Mouse (Mus musculus) hindbrain, embryonic 12.5 days (tissue): ENCODE results near the gene Fads3. TPM values are rescaled to one million over a fixed set of nuclear protein-coding genes. Genes with fewer than 3 reads are reported as not detected.
A peak's percentile ranks its signal among the peaks of the same experiment; 100 is the strongest.

Experiments used
- ATAC-seq: fragments of 200-750 bp; cut with Nextera tagmentation; 2 replicates; pipeline ENCODE4 v1.8.0; 2017; ENCODE audit warnings: moderate TSS enrichment; ENCODE audit not compliant: low FRiP score
- H3K27ac ChIP-seq: fragments of 300-500 bp; sonication (generic); 2 replicates; pipeline ENCODE4 v1.5.1; 2016; ENCODE audit warnings: mild to moderate bottlenecking
- H3K27me3 ChIP-seq: fragments of 300-500 bp; sonication (generic); 2 replicates; pipeline ENCODE4 v1.6.1; 2016; ENCODE audit warnings: mild to moderate bottlenecking
- H3K36me3 ChIP-seq: fragments of 300-500 bp; sonication (generic); 2 replicates; pipeline ENCODE4 v1.6.1; 2016; ENCODE audit warnings: mild to moderate bottlenecking
- H3K4me1 ChIP-seq: fragments of 300-500 bp; sonication (generic); 2 replicates; pipeline ENCODE4 v1.6.1; 2016
- H3K4me2 ChIP-seq: fragments of 300-500 bp; sonication (generic); replicated peaks from 2 replicates; pipeline ENCODE4 v1.6.1; 2016; ENCODE audit warnings: mild to moderate bottlenecking
- H3K4me3 ChIP-seq: fragments of 300-500 bp; sonication (generic); 2 replicates; pipeline ENCODE4 v1.5.1; 2016; ENCODE audit warnings: mild to moderate bottlenecking
- H3K9ac ChIP-seq: fragments of 300-500 bp; sonication (generic); 2 replicates; pipeline ENCODE4 v1.6.1; 2016; ENCODE audit warnings: mild to moderate bottlenecking, moderate library complexity
- H3K9me3 ChIP-seq: fragments of 300-500 bp; sonication (generic); replicated peaks from 2 replicates; pipeline ENCODE4 v1.6.1; 2016; ENCODE audit warnings: mild to moderate bottlenecking
- WGBS: fragments of 180-500 bp; shearing (Covaris S2); methylation state at CpG from one replicate; pipeline ENCODE4 v1.1.7; 2016; 5-methylcytosine and 5-hydroxymethylcytosine counted together
- polyA plus RNA-seq: library from polyadenylated mRNA; unstranded; fragments of >200 nt; fragmentation: Nextera tagmentation; extraction: Ambion mirVana; gene quantifications from 2 replicates; pipeline ENCODE4 v1.2.1, GENCODE M21; 2016

Fads3 gene
- polyA plus RNA-seq, 1 experiment from 2014 or later: 13.1 TPM

DNA sequence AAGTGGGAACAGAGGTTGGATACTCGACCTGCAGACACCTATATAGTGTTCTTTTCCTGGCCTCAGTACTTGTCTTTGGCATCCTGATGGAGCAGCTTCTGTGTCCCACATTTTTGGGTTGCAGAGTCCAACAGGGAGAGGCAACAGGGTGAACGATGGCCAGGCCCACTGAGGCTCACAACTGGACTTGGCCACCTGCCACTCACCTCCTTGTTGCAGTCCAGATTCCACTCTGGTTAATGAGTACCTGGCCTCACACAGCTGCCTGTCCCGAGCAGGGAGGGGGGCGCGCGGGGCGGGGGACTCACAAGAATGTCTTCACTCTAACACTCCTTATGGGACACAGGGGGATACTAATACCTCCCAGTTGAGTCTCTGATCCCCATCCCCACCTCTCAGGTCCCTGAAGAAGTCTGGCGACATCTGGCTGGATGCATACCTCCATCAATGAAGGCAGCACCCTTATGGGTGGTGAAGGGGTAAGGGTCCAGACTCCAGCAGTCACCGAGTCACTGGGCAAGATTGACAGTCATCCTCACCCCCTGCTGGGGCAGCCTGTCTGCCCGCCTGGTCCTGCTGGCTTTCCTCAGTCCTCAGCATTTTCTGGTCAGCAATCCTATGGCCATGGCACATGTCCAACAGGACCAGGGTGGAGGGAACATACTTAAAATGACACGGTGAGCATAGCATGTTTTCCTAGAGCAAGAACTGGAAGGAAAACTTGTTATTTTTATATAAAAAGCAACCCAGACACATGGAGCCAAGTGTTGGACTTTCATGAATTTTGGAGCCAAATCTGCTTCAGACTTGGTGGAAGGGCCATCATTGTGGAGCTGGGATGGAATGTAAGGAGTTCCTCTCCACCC lies 16.4 kb downstream of the Fads3 start:
- no peak for ATAC-seq
- Histone ChIP-seq H3K4me3 (no peak overlapping the region), H3K4me2 (no peak overlapping the region), H3K9ac (no peak overlapping the region), H3K27ac (no peak overlapping the region), H3K4me1 (peaks cover 7% of the 10 kb centered on the region), H3K9me3 (no peaks in the 10 kb centered on the region), H3K27me3 (no peaks in the 10 kb centered on the region), H3K36me3 (peaks cover 28% of the 10 kb centered on the region)
- 70% methylated on average over 11 of the region's 11 CpGs for WGBS

- Histone ChIP-seq H3K4me1 (peaks cover 7% of the 10 kb centered on the region), H3K4me3 (no peak overlapping the region), H3K9me3 (no peaks in the 10 kb centered on the region), H3K4me2 (no peak overlapping the region), H3K36me3 (peaks cover 35% of the 10 kb centered on the region), H3K27ac (no peak overlapping the region), H3K9ac (no peak overlapping the region), H3K27me3 (no peaks in the 10 kb centered on the region)
- ATAC-seq: no peak
- 90% methylated on average over 1 of the region's 1 CpGs for WGBS
Observed at GRCm38 (mm10) chr19:10058352-10058825, 17.0 kb downstream of the Fads3 start.

GRCm38 (mm10) chr19:10058876-10059427 lies 17.6 kb downstream of the Fads3 start:
- H3K36me3 ChIP-seq: peaks cover 41% of the 10 kb centered on the region
- no peak overlapping the region for H3K9ac ChIP-seq
- 64% methylated on average over 9 of the region's 9 CpGs for WGBS
- no peak overlapping the region for H3K27ac ChIP-seq
- peaks cover 7% of the 10 kb centered on the region for H3K4me1 ChIP-seq
- no peak for ATAC-seq
- H3K9me3 ChIP-seq: no peaks in the 10 kb centered on the region
- no peak overlapping the region for H3K4me2 ChIP-seq
- no peaks in the 10 kb centered on the region for H3K27me3 ChIP-seq
- no peak overlapping the region for H3K4me3 ChIP-seq

- Histone ChIP-seq H3K9me3 (no peaks in the 10 kb centered on the region), H3K27ac (0 out of 2 replicates have a peak overlapping the region, but pooled peaks have one; percentile 4), H3K4me1 (peaks cover 7% of the 10 kb centered on the region), H3K4me2 (no peak overlapping the region), H3K9ac (no peak overlapping the region), H3K36me3 (peaks cover 50% of the 10 kb centered on the region), H3K27me3 (no peaks in the 10 kb centered on the region), H3K4me3 (no peak overlapping the region)
- ATAC-seq: peak; percentile 46
- 60% methylated on average over 10 of the region's 10 CpGs for WGBS
Observed at GRCm38 (mm10) chr19:10059911-10060567, 18.7 kb downstream of the Fads3 start.

DNA sequence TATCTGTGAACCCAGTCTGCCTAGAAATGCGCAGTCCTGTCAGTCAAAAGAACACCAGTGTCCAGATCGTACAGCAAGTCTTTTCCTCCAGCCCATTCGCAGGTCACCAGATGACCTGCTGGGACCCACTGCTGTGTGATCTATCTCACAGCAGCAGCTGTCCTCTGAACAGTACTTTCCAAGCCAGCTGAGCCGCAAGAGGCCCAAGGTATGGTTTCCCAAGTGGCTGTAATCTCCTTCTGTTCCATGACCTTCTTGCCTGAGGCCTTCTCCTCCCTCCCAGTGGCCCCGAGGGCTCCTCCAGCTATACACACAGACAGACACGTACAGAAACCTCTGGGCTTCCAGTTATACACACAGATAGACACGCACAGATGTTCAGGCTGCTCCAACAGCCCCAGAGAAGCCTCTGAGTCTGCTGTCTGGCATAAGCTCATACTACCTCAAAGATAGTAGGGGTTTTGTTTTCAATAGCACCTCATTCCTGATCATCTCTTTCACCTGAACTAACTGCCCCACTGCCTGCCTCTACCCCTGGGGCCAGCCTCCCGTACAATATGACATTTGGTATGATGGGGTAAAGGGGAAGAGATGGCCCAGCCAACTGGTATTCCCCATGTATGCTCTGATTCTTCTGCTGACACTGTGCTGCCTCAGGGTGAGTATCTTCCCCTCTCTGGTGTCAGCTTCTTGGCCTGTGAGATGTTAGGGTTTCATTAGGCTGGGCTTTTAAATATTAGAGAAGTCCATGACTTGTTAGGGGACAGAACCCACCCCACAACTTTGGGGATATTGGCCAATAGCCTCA lies 19.6 kb downstream of the Fads3 start:
- Histone ChIP-seq H3K27ac (peak overlapping the region; percentile 62), H3K27me3 (no peaks in the 10 kb centered on the region), H3K4me2 (no peak overlapping the region), H3K9ac (no peak overlapping the region), H3K36me3 (peaks cover 58% of the 10 kb centered on the region), H3K4me1 (peaks cover 7% of the 10 kb centered on the region), H3K4me3 (no peak overlapping the region), H3K9me3 (no peaks in the 10 kb centered on the region)
- ATAC-seq: no peak
- 42% methylated on average over 8 of the region's 8 CpGs for WGBS

DNA sequence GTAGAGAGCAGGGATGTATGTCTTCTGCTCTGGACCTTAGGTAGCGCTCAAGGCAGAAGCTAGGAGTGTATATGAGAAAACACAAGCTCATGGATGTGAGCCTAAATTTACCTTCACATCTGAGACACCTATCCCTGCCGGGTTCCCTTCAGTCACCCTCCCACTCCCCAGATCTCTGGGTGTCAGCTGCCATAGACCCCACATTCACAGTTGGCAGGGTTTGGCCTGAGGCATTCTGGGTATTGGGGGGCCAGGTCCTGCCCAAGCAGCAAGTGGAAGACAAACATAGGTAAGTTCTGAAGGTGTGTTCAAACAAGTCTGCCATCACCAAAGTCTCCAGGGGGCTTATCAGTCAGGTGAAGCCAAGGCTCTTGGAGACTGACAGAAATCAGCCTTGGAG lies 20.3 kb downstream of the Fads3 start:
- Histone ChIP-seq H3K27me3 (no peaks in the 10 kb centered on the region), H3K27ac (no peak overlapping the region), H3K4me2 (no peak overlapping the region), H3K36me3 (peaks cover 63% of the 10 kb centered on the region), H3K9ac (no peak overlapping the region), H3K9me3 (no peaks in the 10 kb centered on the region), H3K4me1 (peaks cover 7% of the 10 kb centered on the region), H3K4me3 (no peak overlapping the region)
- ATAC-seq: no peak
- WGBS: 90% methylated on average over 2 of the region's 2 CpGs

DNA sequence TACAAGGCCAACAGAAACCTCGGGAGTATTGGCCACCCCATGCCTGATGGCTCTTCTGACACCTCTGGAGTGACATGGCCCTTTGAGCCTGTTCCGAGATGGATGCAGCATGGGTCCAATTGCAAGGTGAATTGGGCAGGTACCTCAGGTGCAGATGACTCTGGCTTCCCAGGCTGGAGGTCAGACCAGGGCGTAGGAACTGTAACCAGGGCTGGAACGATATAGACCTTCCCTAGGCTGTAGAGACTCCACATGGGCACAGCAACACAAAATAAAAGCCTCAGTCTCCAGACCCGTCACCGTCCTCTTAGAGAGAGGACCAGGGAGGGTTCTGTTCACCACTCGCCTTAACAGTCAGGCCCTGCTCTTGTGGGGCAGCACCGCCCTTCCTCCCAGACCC lies 20.9 kb downstream of the Fads3 start:
- H3K9ac ChIP-seq: no peak overlapping the region
- H3K27me3 ChIP-seq: no peaks in the 10 kb centered on the region
- H3K4me3 ChIP-seq: no peak overlapping the region
- peaks cover 66% of the 10 kb centered on the region for H3K36me3 ChIP-seq
- H3K9me3 ChIP-seq: no peaks in the 10 kb centered on the region
- no peak overlapping the region for H3K4me2 ChIP-seq
- no peak overlapping the region for H3K27ac ChIP-seq
- 93% methylated on average over 8 of the region's 8 CpGs for WGBS
- ATAC-seq: no peak
- H3K4me1 ChIP-seq: peaks cover 7% of the 10 kb centered on the region

DNA sequence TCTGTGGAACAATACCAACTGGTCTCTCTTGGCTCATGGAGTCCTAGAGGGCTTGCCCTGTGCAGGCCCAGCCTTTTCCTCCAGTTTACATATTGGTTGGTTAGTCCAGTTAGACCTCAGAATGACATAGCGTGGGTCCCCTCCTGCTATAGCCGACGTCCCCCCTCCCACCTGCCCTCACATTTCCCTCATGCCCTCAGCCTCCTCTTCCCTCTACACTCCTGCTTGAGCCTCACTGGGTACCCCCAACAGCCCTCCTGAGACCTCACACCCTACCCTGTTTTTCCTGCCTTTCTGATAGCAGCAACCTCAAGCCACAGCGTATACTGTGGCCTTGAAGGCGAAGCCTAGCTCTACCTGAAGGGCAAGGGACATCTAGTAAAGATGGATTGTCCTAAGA lies 21.5 kb downstream of the Fads3 start:
- Histone ChIP-seq H3K4me2 (no peak overlapping the region), H3K9ac (no peak overlapping the region), H3K4me3 (no peak overlapping the region), H3K27me3 (no peaks in the 10 kb centered on the region), H3K27ac (no peak overlapping the region), H3K36me3 (peaks cover 72% of the 10 kb centered on the region), H3K9me3 (no peaks in the 10 kb centered on the region), H3K4me1 (peaks cover 7% of the 10 kb centered on the region)
- 89% methylated on average over 5 of the region's 5 CpGs for WGBS
- ATAC-seq: no peak

DNA sequence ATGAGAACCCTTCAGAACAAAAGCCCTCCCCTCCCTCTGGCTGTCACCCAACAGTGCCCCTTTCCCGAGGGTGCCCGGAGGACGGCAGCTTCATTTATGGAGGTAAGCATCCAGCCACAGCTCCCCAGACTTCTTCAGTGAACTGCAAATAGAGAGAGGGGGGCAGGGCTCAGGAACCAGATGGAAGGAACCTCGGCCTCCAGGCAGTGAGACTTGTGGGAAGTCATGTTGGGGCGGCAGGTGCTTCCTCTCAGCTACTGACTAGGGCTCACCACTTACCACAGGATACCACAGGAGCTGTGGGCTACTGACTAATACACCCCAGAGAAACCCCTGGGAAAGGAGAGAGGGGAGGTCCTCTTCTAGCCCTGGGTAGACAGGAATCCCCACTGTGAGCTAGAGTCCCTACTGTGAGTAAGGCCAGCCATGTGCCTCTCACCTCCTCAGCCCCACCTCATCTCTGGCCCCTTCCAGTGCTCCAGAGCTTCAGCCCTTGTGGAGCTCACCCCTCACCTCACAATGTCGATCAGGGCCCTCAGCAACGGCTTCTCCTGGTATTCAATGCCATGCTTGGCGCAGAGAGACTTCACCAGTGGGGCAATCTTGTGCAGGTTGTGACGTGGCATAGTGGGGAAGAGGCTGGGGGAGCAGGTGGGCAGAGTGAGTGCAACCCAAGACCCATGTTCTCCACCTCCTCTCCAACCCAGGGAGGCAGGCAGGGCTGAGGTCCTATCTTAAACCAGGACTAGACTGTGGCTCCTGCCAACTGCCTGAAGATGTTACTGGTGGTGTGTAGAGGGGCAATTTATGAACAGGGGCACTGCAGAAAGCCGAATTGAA lies 23.0 kb downstream of the Fads3 start:
- Histone ChIP-seq H3K4me2 (no peak overlapping the region), H3K9ac (no peak overlapping the region), H3K4me3 (no peak overlapping the region), H3K27me3 (no peaks in the 10 kb centered on the region), H3K4me1 (peaks cover 7% of the 10 kb centered on the region), H3K36me3 (peaks cover 87% of the 10 kb centered on the region), H3K9me3 (no peaks in the 10 kb centered on the region), H3K27ac (no peak overlapping the region)
- whole genome bisulfite sequencing: 90% methylated on average over 9 of the region's 10 CpGs
- ATAC-seq: no peak

GRCm38 (mm10) chr19:10065465-10066188 lies 24.3 kb downstream of the Fads3 start:
- Histone ChIP-seq H3K27ac (no peak overlapping the region), H3K36me3 (peaks cover 99% of the 10 kb centered on the region), H3K9me3 (no peaks in the 10 kb centered on the region), H3K4me3 (no peak overlapping the region), H3K27me3 (no peaks in the 10 kb centered on the region), H3K9ac (no peak overlapping the region), H3K4me1 (peaks cover 6% of the 10 kb centered on the region), H3K4me2 (no peak overlapping the region)
- no peak for ATAC-seq
- WGBS: 93% methylated on average over 5 of the region's 5 CpGs

DNA sequence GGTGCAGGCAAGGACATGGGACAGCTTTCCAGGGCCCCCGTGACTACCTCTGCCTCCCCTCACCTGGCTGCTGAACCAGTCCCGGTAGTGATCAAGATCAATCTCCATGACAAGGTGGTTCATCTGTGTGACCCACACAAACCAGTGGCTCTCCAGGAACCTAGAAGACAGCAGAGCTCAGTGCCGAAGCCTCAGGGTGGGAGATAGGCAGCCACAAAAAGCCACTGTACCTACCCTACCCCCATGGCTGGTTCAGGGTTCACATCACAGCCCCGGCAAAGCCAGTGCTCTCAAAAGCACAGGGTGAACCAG lies 24.8 kb downstream of the Fads3 start:
- no peaks in the 10 kb centered on the region for H3K9me3 ChIP-seq
- ATAC-seq: no peak
- 94% methylated on average over 4 of the region's 4 CpGs for WGBS
- H3K4me2 ChIP-seq: no peak overlapping the region
- no peak overlapping the region for H3K27ac ChIP-seq
- H3K36me3 ChIP-seq: peaks cover 99% of the 10 kb centered on the region
- H3K4me1 ChIP-seq: peaks cover 1% of the 10 kb centered on the region
- no peaks in the 10 kb centered on the region for H3K27me3 ChIP-seq
- no peak overlapping the region for H3K9ac ChIP-seq
- H3K4me3 ChIP-seq: no peak overlapping the region
